Mouse (Mus musculus): ENCODE data around the gene Zfp683. TPM values are rescaled to one million over a fixed set of nuclear protein-coding genes. Genes with fewer than 3 reads are reported as not detected.
A peak's percentile ranks its signal among the peaks of the same experiment; 100 is the strongest.

Gene Zfp683
- total RNA-seq (2015; ENCODE audit: low replicate concordance) (not detected in 2 replicates), total RNA-seq (2017; ENCODE audit: low replicate concordance) (not detected in 2 replicates)

- no peak for ATAC-seq (replicated peaks; ENCODE audit: low FRiP score, poor library complexity, severe bottlenecking)
Observed at GRCm38 (mm10) chr4:134053538-134053937, at the start of gene Zfp683. TSS of gene Zfp683 (plus strand) at chr4:134053838.

- no peak for ATAC-seq (replicated peaks; ENCODE audit: low FRiP score, poor library complexity, severe bottlenecking)
Observed at GRCm38 (mm10) chr4:134005581-134006358, 47.9 kb upstream of the Zfp683 start.

GRCm38 (mm10) chr4:134006845-134007244 is 46.8 kb upstream of the Zfp683 start:
- no peak for ATAC-seq (replicated peaks; ENCODE audit: low FRiP score, poor library complexity, severe bottlenecking)

- ATAC-seq (replicated peaks; ENCODE audit: low FRiP score, poor library complexity, severe bottlenecking), result no peak
Observed at GRCm38 (mm10) chr4:134009709-134010108, 43.9 kb upstream of the Zfp683 start.

- ATAC-seq (replicated peaks; ENCODE audit: low FRiP score, poor library complexity, severe bottlenecking), result no peak
Observed at GRCm38 (mm10) chr4:134011450-134012414, 41.9 kb upstream of the Zfp683 start.

- no peak for ATAC-seq (replicated peaks; ENCODE audit: low FRiP score, poor library complexity, severe bottlenecking)
Observed at GRCm38 (mm10) chr4:134012858-134013528, 40.6 kb upstream of the Zfp683 start.

- ATAC-seq (replicated peaks; ENCODE audit: low FRiP score, poor library complexity, severe bottlenecking), result no peak
Observed at GRCm38 (mm10) chr4:134016208-134016607, 37.4 kb upstream of the Zfp683 start.

GRCm38 (mm10) chr4:134016767-134017166 is 36.9 kb upstream of the Zfp683 start:
- ATAC-seq (replicated peaks; ENCODE audit: low FRiP score, poor library complexity, severe bottlenecking), result no peak

GRCm38 (mm10) chr4:134017201-134017865 is 36.3 kb upstream of the Zfp683 start:
- ATAC-seq (replicated peaks; ENCODE audit: low FRiP score, poor library complexity, severe bottlenecking), result no peak

GRCm38 (mm10) chr4:134018038-134018778 is 35.4 kb upstream of the Zfp683 start:
- no peak for ATAC-seq (replicated peaks; ENCODE audit: low FRiP score, poor library complexity, severe bottlenecking)

- no peak for ATAC-seq (replicated peaks; ENCODE audit: low FRiP score, poor library complexity, severe bottlenecking)
Observed at GRCm38 (mm10) chr4:134018779-134019145, 34.9 kb upstream of the Zfp683 start, which contains the start of gene Lin28a. TSS of gene Lin28a (minus strand) at chr4:134018841.

GRCm38 (mm10) chr4:134019210-134019609 is 34.4 kb upstream of the Zfp683 start:
- ATAC-seq (replicated peaks; ENCODE audit: low FRiP score, poor library complexity, severe bottlenecking), result no peak

GRCm38 (mm10) chr4:134019641-134020351 is 33.8 kb upstream of the Zfp683 start:
- ATAC-seq (replicated peaks; ENCODE audit: low FRiP score, poor library complexity, severe bottlenecking), result no peak

- no peak for ATAC-seq (replicated peaks; ENCODE audit: low FRiP score, poor library complexity, severe bottlenecking)
Observed at GRCm38 (mm10) chr4:134020621-134021020, 33.0 kb upstream of the Zfp683 start.

- ATAC-seq (replicated peaks; ENCODE audit: low FRiP score, poor library complexity, severe bottlenecking), result no peak
Observed at GRCm38 (mm10) chr4:134025802-134026201, 27.8 kb upstream of the Zfp683 start.

GRCm38 (mm10) chr4:134035953-134036352 is 17.7 kb upstream of the Zfp683 start:
- ATAC-seq (replicated peaks; ENCODE audit: low FRiP score, poor library complexity, severe bottlenecking), result peak; percentile 78

GRCm38 (mm10) chr4:134041317-134042123 is 12.1 kb upstream of the Zfp683 start:
- no peak for ATAC-seq (replicated peaks; ENCODE audit: low FRiP score, poor library complexity, severe bottlenecking)
